Mouse (Mus musculus) liver, embryonic 13.5 days (tissue): ENCODE measurements around the gene Rps26. TPM values are rescaled to one million over a fixed set of nuclear protein-coding genes. Genes with fewer than 3 reads are reported as not detected.

Source experiments
- ATAC-seq: fragments of 200-750 bp; cut with Nextera tagmentation; 2 replicates; pipeline ENCODE4 v1.8.0; 2017; ENCODE audit warnings: low read depth, mild to moderate bottlenecking, moderate number of reproducible peaks, moderate library complexity
- DNase-seq: peaks from one replicate; pipeline ENCODE4 v3.0.0; 2022
- H3K27ac ChIP-seq: fragments of 300-500 bp; sonication (generic); 2 replicates; pipeline ENCODE4 v1.5.1; 2015; ENCODE audit warnings: moderate library complexity, mild to moderate bottlenecking, inconsistent platforms
- H3K27me3 ChIP-seq: fragments of 300-500 bp; sonication (generic); 2 replicates; pipeline ENCODE4 v1.6.1; 2015; ENCODE audit warnings: mild to moderate bottlenecking, inconsistent platforms
- H3K36me3 ChIP-seq: fragments of 300-500 bp; sonication (generic); 2 replicates; pipeline ENCODE4 v1.6.1; 2015; ENCODE audit warnings: mild to moderate bottlenecking, inconsistent platforms
- H3K4me1 ChIP-seq: fragments of 300-500 bp; sonication (generic); replicated peaks from 2 replicates; pipeline ENCODE4 v1.6.1; 2015; ENCODE audit warnings: inconsistent platforms
- H3K4me2 ChIP-seq: fragments of 300-500 bp; sonication (generic); 2 replicates; pipeline ENCODE4 v1.6.1; 2015; ENCODE audit warnings: inconsistent platforms, mild to moderate bottlenecking, moderate library complexity
- H3K4me3 ChIP-seq: fragments of 300-500 bp; sonication (generic); replicated peaks from 2 replicates; pipeline ENCODE4 v1.5.1; 2015; ENCODE audit warnings: mild to moderate bottlenecking, inconsistent platforms
- H3K9ac ChIP-seq: fragments of 300-500 bp; sonication (generic); 2 replicates; pipeline ENCODE4 v1.6.1; 2015; ENCODE audit warnings: mild to moderate bottlenecking, inconsistent platforms
- H3K9me3 ChIP-seq: fragments of 300-500 bp; sonication (generic); replicated peaks from 2 replicates; pipeline ENCODE4 v1.6.1; 2016; ENCODE audit warnings: inconsistent platforms
- WGBS: fragments of 180-500 bp; shearing (Covaris S2); methylation state at CpG from one replicate; pipeline ENCODE4 v1.1.7; 2015; ENCODE audit not compliant: insufficient replicate concordance; 5-methylcytosine and 5-hydroxymethylcytosine counted together
- polyA plus RNA-seq: library from polyadenylated mRNA; unstranded; fragments of >200 nt; fragmentation: Nextera tagmentation; extraction: Ambion mirVana; gene quantifications from 2 replicates; pipeline ENCODE4 v1.2.1, GENCODE M21; 2015

Gene Rps26
- polyA plus RNA-seq, 1 experiment from 2014 or later: 551 TPM

- DNase-seq (no peak), ATAC-seq (no peak)
- Histone ChIP-seq H3K4me3 (no peak overlapping the region), H3K27me3 (peaks cover 11% of the 10 kb centered on the region; the same call in 1 of the 2 replicates), H3K36me3 (no peaks in the 10 kb centered on the region), H3K9ac (no peak overlapping the region), H3K4me2 (no peak overlapping the region), H3K4me1 (no peaks in the 10 kb centered on the region), H3K9me3 (no peaks in the 10 kb centered on the region), H3K27ac (no peak overlapping the region)
- WGBS: 45% methylated on average over 2 of the region's 2 CpGs
These were observed 28.1 kb downstream of the Rps26 start for GRCm38 (mm10) chr10:128598476-128598875.

- no peak overlapping the region for H3K4me2 ChIP-seq
- H3K27ac ChIP-seq: no peak overlapping the region
- H3K4me1 ChIP-seq: peaks cover 35% of the 10 kb centered on the region
- H3K4me3 ChIP-seq: no peak overlapping the region
- 43% methylated on average over 5 of the region's 5 CpGs for WGBS
- DNase-seq: no peak
- no peak for ATAC-seq
- no peaks in the 10 kb centered on the region for H3K36me3 ChIP-seq
- no peak overlapping the region for H3K9ac ChIP-seq
- H3K9me3 ChIP-seq: no peaks in the 10 kb centered on the region
- peaks cover 59% of the 10 kb centered on the region for H3K27me3 ChIP-seq
These were observed 33.8 kb downstream of the Rps26 start for GRCm38 (mm10) chr10:128592797-128593196.

- WGBS: 24% methylated on average over 6 of the region's 6 CpGs
- H3K27ac ChIP-seq: no peak overlapping the region
- H3K9me3 ChIP-seq: no peaks in the 10 kb centered on the region
- no peak overlapping the region for H3K4me3 ChIP-seq
- no peaks in the 10 kb centered on the region for H3K36me3 ChIP-seq
- H3K27me3 ChIP-seq: peaks cover 71% of the 10 kb centered on the region
- H3K4me1 ChIP-seq: peaks cover 40% of the 10 kb centered on the region
- H3K9ac ChIP-seq: no peak overlapping the region
- H3K4me2 ChIP-seq: no peak overlapping the region
- DNase-seq (no peak), ATAC-seq (no peak)
These were observed 35.1 kb downstream of the Rps26 start for GRCm38 (mm10) chr10:128591436-128591835.

GRCm38 (mm10) chr10:128590193-128590690, 36.3 kb downstream of the Rps26 start:
- Histone ChIP-seq H3K9me3 (no peaks in the 10 kb centered on the region), H3K4me2 (peak overlapping the region; percentile 91), H3K27me3 (peaks cover 83% of the 10 kb centered on the region), H3K4me3 (peak overlapping the region; percentile 66), H3K27ac (no peak overlapping the region), H3K36me3 (no peaks in the 10 kb centered on the region), H3K9ac (peak overlapping the region; percentile 58), H3K4me1 (peaks cover 40% of the 10 kb centered on the region)
- DNase-seq (peak; percentile 27), ATAC-seq (no peak)
- WGBS: under 1% methylated on average over 40 of the region's 43 CpGs

GRCm38 (mm10) chr10:128589464-128590192, 36.9 kb downstream of the Rps26 start, which contains the start of gene Erbb3:
Gene Erbb3 (minus strand): TSS chr10:128589652.
- peak within 1 kb of the TSS; percentile 91 for H3K4me2 ChIP-seq
- peak within 1 kb of the TSS; percentile 58 for H3K9ac ChIP-seq
- H3K27ac ChIP-seq: no peak within 1 kb of the TSS
- WGBS: under 1% methylated on average over 43 of the region's 43 CpGs
- peak; percentile 53 for ATAC-seq
- H3K27me3 ChIP-seq: peaks cover 85% of the 10 kb centered on the region
- DNase-seq: no peak
- no peaks in the 10 kb centered on the region for H3K36me3 ChIP-seq
- H3K4me1 ChIP-seq: peaks cover 40% of the 10 kb centered on the region
- peak within 1 kb of the TSS; percentile 66 for H3K4me3 ChIP-seq
- H3K9me3 ChIP-seq: no peaks in the 10 kb centered on the region

- peak overlapping the region; percentile 91 for H3K4me2 ChIP-seq
- H3K27ac ChIP-seq: no peak overlapping the region
- no peaks in the 10 kb centered on the region for H3K9me3 ChIP-seq
- peaks cover 40% of the 10 kb centered on the region for H3K4me1 ChIP-seq
- H3K36me3 ChIP-seq: no peaks in the 10 kb centered on the region
- H3K27me3 ChIP-seq: peaks cover 90% of the 10 kb centered on the region
- peak overlapping the region; percentile 31 for H3K9ac ChIP-seq
- DNase-seq: no peak
- 4% methylated on average over 23 of the region's 23 CpGs for WGBS
- 0 out of 2 replicates have a peak, but pooled peaks have one; percentile 11 for ATAC-seq
- H3K4me3 ChIP-seq: peak overlapping the region; percentile 66
These were observed 37.6 kb downstream of the Rps26 start for GRCm38 (mm10) chr10:128588775-128589463.

- H3K4me3 ChIP-seq: peak overlapping the region; percentile 66; the same call in 1 of the 2 replicates
- no peak overlapping the region for H3K27ac ChIP-seq
- no peaks in the 10 kb centered on the region for H3K36me3 ChIP-seq
- ATAC-seq: no peak
- no peak overlapping the region for H3K9ac ChIP-seq
- peak overlapping the region; percentile 91 for H3K4me2 ChIP-seq
- peaks cover 40% of the 10 kb centered on the region for H3K4me1 ChIP-seq
- DNase-seq: no peak
- H3K9me3 ChIP-seq: no peaks in the 10 kb centered on the region
- 50% methylated on average over 1 of the region's 1 CpGs for WGBS
- H3K27me3 ChIP-seq: peaks cover 96% of the 10 kb centered on the region
These were observed 38.4 kb downstream of the Rps26 start for GRCm38 (mm10) chr10:128588136-128588535.

- Histone ChIP-seq H3K9me3 (no peaks in the 10 kb centered on the region), H3K9ac (no peak overlapping the region), H3K4me3 (peak overlapping the region; percentile 66; the same call in 1 of the 2 replicates), H3K27me3 (peaks cover 100% of the 10 kb centered on the region), H3K36me3 (no peaks in the 10 kb centered on the region), H3K4me2 (peak overlapping the region; percentile 91), H3K27ac (no peak overlapping the region), H3K4me1 (peaks cover 37% of the 10 kb centered on the region)
- DNase-seq (no peak), ATAC-seq (no peak)
- 41% methylated on average over 8 of the region's 8 CpGs for WGBS
These were observed 38.9 kb downstream of the Rps26 start for GRCm38 (mm10) chr10:128587697-128588096.

- H3K27ac ChIP-seq: no peak overlapping the region
- 38% methylated on average over 4 of the region's 4 CpGs for WGBS
- H3K9ac ChIP-seq: no peak overlapping the region
- H3K4me2 ChIP-seq: 0 out of 2 replicates have a peak overlapping the region, but pooled peaks have one; percentile 91
- peaks cover 97% of the 10 kb centered on the region for H3K27me3 ChIP-seq
- no peaks in the 10 kb centered on the region for H3K9me3 ChIP-seq
- H3K36me3 ChIP-seq: no peaks in the 10 kb centered on the region
- H3K4me3 ChIP-seq: no peak overlapping the region
- H3K4me1 ChIP-seq: peaks cover 34% of the 10 kb centered on the region
- no peak for ATAC-seq
- no peak for DNase-seq
These were observed 39.4 kb downstream of the Rps26 start for GRCm38 (mm10) chr10:128587120-128587519.

GRCm38 (mm10) chr10:128586546-128586945, 40.0 kb downstream of the Rps26 start:
- H3K9me3 ChIP-seq: no peaks in the 10 kb centered on the region
- ATAC-seq (no peak), DNase-seq (no peak)
- no peak overlapping the region for H3K4me2 ChIP-seq
- H3K9ac ChIP-seq: no peak overlapping the region
- 18% methylated on average over 1 of the region's 1 CpGs for WGBS
- 0 out of 2 replicates have a peak, but pooled peaks cover under 1% of the 10 kb centered on the region for H3K36me3 ChIP-seq
- peaks cover 34% of the 10 kb centered on the region for H3K4me1 ChIP-seq
- H3K27ac ChIP-seq: no peak overlapping the region
- peaks cover 94% of the 10 kb centered on the region for H3K27me3 ChIP-seq
- H3K4me3 ChIP-seq: no peak overlapping the region

GRCm38 (mm10) chr10:128584386-128584785, 42.2 kb downstream of the Rps26 start:
- Histone ChIP-seq H3K9me3 (no peaks in the 10 kb centered on the region), H3K4me3 (no peak overlapping the region), H3K36me3 (0 out of 2 replicates have a peak, but pooled peaks cover 2% of the 10 kb centered on the region), H3K4me2 (no peak overlapping the region), H3K9ac (no peak overlapping the region), H3K27me3 (peaks cover 77% of the 10 kb centered on the region), H3K27ac (no peak overlapping the region), H3K4me1 (peaks cover 20% of the 10 kb centered on the region)
- 11% methylated on average over 4 of the region's 4 CpGs for WGBS
- ATAC-seq (no peak), DNase-seq (no peak)
